Mouse (Mus musculus) CD4-positive, CD25-positive, alpha-beta regulatory T cell, adult 2 months (primary cell): ENCODE measurements around the gene Fam207a.
A peak's percentile ranks its signal among the peaks of the same experiment; 100 is the strongest.

Source experiments
- DNase-seq: peaks from one replicate; pipeline ENCODE4 v3.0.0-alpha.2; 2012; ENCODE audit warnings: low read depth, low spot score

Fam207a gene

DNA sequence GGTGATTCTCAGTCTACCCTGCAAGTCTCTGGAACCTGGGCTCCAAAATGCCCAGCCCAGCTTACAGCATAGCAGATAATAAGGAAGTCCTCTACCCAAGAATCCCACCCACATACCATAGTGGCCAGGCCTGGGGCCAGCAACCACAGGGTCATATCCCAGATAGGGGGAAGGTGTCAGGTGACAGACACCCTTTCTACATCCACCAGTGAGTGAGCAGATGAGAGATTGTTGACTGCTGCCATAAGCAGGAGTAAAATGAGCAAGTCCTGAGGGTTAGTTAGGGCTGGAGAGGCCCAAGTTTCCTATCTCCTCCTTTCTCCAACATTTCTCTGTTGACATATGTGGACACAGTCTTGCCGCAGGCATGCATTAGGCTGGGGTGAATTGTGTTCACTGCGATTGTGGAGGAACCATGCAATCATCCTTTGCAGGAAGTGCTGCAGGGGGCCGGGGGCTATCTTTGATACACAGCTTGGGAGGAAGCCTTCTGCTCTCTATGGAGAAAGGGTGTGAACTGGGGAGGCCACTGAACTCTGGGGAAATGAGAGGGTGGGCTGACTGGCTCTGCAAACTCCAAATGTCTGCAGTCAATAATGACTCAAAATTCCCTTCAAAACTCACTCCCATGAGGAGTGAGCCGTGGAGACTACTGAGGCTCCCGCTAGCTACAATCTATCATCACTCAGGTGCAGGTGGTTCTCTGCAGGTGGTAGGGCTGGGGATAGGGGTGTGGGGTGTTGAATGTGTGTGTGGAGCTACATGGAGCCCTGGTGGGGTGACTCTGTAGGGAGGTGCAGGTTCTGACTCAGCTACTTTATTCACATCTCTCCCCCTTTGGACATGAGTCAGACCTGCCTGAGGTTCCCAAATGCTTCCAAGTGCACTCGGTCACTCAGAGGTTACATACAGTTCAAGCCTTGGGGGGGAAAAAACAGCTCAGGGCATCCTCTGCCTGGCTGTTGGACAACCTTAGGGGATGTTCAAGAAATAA, 15.7 kb upstream of the Fam207a start:
- DNase-seq = peak; percentile 33

DNA sequence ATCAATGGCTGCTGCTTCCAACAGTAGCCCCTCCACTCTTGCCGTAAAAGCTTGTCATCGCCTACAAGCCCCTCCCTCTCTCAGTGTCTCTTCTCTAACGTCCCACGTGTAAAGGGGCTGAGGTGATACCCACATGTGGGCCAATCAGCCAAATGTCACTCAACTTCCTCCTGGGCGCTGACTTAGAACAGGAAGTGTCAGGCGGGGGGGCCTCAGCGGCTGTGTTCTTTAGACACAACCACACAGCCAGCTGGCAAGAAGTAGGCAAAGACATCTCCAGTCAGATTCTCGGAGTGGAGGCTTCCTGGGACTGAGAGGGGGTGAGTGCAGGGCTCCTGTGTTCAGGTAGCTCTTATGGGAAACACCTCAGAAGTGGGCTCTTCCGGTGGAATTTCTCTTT, 14.6 kb upstream of the Fam207a start, which contains the start of gene Itgb2:
Gene Itgb2 (plus strand): TSS at position 113 of the 400 bp plus-strand sequence.
- DNase-seq = peak; percentile 87

DNA sequence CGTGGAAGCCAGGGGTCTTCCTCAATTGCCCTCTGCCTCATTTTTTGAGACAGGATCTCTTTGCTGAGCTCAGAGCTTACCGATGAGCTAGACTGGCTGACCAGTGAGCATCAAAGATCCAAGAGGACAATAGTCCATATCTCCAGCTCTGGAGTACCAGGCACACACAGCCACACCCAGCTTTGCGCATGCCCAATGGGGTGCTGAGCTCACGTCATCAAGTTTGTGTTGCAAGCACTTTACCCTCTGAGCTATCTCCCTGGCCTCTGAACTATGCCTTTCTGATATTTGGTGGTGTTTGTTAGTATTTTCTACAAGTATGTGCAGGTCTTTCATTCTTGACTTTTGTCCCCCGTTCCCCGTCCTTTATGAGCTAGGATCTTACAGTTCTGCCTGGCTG, 13.0 kb upstream of the Fam207a start:
- peak; percentile 67 for DNase-seq

DNA sequence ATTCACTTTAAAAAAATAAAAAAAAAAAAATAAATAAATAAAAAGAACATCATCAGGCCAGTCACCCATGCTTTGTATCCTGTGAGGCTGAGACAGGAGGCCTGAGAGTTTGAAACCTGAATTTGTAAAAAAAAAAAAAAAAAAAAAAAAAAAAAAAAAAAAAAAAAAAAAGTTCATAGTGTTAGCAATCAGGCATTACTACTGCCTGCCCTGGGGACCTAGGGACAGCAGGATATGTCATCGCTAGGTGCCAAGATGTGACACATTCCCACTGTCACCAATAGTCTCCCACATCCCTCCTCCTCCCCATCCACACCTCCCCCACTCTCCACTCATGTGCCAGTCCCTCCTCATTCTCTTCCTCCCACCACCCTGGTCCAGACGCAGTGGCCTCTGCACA, 10.9 kb upstream of the Fam207a start:
- DNase-seq = no peak

DNA sequence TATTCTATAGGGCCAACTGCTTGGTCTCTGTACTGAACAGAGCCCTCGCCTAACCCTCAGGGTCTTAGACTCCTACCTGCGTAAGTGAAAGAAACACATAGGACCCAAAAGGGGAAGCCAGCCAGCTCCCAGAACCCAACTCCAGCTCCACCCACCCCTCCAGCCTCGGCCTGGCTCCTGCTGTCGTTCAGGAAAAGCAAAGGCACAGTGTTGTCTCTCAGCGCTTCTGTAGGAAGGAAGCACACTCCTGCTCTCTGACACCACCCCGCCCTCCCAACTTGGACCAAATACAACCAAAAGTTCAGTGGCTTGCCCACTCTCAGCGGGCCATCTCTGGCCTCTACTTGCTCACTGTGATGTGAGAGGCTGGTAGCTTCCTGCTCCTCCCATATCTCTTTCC, 7.7 kb upstream of the Fam207a start:
- peak; percentile 23 for DNase-seq

DNA sequence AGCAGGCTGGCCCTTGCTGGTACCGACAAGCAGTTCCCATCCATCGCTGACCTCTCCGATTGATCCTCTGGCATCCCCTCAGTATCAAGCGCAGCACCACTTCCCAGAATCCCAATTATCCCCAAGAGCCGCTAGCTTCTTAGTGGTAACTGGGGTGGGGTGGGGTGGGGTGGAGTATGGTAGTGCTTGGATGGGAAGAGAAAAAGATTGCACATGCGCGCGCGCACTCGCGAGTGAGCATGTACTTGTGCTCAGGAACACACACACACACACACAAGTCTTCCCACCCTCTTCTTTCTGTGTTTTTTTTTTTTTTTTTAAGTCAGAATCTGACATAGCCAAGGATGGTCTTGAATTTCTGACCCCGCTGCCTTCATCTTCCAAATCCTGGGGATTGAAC, 7.2 kb upstream of the Fam207a start:
- peak; percentile 57 for DNase-seq

DNA sequence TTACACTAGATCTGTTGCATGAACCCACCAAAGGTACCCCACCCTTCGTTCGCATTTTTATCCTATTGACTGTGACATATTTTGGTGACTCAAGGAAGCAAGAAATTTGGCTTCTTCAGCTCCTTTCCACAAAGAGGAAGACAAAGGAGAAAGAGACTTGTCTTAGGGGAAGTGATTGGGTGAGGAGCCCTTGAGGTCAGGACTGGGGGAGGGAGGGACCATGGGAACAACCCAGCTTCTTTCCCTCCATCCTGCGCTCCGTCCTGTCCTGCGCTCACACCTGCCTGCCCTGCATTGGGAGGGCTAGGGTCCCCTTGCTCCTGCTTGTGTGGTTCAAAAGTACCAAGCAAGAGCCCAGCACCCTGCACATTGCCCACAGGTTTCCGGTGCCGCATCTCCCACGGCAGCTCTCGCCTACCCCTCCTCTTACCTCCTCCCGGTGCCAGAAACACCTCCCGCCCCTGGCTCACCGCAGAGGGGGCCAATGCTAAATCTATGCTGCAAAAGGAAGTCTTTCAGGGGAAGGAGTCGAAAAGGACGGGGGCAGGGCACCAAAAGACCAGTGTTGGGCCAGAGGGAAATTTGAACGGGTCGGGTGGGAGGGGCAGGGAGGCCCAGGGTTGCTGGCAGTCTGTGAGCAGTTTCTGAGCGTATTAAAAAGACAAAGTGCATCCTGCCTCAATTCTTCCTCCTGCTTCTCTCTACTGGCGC, 6.6 kb upstream of the Fam207a start:
- peak; percentile 85 for DNase-seq

DNA sequence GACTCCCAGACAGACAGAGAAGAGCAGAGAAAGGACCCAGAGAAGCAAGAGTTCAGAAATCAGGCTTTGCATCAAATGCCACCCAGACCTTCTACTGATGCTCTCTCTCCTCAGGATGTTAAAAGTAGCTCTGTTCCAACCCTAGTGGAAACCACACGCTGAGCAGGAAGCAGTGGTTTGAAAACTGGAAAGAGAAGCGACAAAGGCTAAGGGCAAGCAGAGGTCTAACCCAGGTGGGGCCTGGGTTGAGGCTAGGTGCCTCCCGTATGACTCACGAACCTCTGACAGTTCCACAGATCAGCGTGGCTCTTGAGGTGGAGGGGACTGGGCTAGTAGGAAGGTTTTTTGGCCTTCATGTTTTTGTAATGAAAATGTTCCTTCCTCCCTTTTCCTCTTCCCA, 4.9 kb upstream of the Fam207a start:
- peak; percentile 77 for DNase-seq

DNA sequence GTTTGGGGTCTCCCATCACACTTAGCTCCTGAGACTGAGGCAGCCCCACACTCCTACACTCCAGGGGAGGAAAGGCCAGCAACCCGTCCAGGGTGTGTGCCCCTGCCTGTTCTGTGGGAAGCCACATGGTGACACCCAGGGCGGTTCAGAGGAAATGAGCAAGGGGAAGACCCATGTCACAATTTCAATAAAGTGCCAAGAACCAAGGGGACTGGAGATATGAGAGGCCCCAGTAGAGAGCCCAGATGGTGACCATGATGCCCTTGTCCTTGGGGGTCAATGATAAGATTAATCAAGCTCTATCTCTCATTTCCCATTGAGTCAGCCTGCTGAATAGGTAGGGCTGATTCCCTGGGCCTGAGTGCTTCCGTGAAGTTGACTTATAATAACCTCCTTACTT, 3.6 kb upstream of the Fam207a start:
- peak; percentile 45 for DNase-seq

DNA sequence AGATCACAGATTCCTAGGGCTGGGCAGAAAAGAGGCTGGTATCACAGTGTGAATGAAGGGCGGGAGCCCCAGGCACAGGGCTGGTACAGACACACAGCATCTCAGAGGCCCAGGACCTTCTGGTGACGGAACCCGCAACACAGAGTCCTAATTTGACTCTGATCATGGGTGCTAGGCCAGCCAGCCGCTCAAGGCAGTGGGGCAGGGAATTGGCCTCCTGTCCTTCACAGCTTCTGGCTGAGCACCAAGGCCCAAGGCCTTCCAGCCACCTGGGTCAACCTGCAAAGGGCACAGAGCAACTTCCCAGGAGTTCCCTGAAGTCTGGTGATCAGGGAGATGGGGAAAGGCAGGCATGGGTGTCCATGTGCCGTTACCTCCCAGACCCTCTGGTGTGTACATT, 2.2 kb upstream of the Fam207a start:
- no peak for DNase-seq

DNA sequence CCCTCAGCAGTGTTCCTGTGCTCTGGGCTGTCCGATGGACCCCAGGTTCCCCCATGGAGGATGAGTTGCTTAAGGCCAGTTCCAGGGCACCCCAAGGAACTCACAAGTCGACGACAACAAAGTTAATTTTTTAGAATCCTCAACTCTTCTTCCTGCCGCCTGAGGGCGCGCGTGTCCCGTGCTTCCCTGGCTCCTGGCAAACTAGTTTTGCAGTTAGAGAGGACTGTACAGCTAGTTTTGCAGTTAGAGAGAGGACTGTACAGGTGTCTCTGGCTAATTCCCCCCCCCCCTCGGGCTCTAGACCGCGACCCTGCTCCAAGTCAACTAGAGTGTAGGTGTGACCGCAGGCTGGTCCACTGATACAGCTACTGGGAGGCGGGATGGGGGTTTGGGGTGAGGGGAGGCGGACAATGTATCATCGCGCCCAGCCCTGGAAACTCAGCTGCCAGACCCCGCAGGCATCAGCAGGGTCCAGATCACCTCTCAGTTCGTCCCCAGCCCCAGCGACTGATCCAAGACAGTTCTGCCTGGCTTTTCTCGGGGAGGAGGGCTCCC, 1.6 kb upstream of the Fam207a start:
- peak; percentile 93 for DNase-seq

DNA sequence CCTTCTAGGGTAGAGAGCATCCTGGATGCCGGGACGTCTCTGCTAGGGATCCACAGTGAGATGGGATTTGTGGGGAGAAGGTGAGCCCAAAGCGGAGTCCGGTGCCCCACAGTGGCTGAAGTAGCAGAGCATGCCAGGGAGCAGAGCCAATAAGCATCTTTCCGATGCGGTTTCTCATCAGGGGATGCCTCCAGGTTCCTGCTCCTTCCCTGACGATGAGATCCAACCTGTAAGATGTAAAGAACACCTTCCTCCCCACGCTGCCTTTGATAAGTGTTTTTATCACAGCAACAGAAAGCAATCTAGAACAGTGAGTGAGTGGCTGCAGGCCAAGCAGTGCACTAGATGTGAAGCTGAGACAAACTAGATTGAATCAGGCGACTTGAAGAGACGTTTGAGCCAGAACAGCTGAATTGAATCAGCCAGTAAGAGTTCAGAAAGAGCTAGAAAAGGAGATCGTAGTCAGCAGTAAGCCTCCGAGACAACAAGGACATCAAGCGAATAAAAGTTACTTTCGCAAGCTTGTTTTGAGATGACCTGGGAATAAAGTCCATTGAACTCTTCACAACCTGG, 880 bp upstream of the Fam207a start:
- DNase-seq = peak; percentile 37

DNA sequence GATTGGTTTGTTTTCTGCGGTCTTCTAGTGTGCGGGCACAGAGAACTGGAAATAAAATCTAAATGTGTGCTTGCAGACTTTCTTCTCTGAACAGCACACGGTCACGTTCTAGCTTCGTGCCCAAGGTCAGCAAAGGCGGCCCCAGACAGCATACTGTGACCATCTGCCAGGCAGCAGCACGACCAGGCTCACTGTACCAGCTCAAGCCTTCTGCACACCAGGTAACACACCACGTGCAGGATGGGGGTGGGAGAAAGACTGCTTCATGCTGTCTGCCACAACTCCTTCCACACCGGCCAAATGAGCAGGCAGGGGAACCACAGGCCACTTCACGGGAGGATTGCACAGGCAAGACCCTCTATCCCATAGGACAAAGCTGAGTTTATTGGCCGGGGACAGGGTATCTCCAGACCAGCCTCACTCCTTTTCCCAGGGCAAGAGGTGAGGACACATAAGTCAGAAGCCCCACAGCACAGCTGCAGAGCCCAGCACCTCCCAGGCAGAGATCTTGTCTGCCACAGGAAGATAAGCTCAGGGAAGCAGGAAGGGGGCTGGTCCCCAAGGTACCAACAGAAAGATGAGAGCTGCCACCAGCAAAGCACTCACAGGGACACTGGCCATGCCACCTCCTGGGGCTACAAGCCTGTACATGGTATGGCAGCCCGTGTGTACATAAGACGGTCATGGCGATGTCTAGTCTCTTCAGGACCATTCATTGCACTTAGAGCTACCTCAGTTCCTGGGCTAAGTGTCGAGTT, 5.2 kb downstream of the Fam207a start:
- no peak for DNase-seq

DNA sequence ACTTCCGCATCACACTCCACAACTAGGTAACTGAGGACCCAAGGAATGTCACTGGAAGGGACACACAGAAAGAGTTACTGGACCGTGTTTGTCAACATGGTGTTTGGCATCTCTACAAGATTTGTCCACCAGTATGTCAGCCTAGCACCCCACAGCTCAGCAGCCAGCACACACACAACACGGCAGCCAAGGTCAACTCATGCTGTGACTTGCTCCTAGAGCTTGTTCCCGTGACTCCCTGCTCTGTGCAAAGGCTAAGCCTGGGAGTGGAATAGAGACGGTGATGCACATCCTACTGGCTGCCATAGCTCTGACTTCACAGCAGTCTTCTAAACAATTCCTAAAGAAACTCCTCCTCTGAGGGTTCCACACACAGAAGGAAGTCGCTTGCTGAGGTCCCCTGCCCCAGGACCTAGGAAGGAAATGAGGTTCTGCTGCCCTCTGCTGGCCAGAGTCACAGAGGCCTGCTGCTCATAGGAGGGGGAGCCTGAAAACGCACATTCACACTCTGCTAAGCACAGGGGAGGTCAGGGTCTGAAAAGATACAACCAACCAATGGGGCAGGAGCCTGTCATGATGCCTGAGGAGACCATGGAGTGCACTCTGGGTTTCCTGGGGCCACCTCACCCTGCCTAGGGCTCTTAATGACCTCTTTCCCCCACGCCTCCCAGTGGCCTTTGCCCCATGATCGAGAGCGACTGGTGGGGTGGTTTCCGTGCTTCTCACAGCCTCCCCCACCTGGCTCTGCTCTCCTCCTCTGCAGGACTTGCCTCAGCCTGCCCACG, 6.0 kb downstream of the Fam207a start:
- DNase-seq = peak; percentile 90

DNA sequence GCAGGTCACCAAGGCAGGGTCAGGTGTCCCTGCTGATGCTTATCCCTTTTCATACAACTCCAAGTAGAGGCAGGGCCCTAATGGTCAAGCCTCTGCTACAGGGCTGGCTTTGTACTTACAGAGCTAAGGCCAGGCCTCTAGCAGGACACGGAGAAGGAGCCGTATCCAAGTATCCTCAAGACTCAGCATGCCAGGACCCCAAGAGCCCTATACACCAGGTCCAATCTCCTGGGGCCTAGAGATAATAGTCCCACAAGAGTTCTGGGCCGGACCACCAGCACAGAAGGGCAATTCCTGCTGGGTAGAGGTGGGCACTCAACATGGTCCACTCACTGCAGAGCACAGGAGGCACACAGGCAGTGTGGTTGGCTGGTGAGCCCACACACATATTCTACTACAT, 6.8 kb downstream of the Fam207a start:
- DNase-seq = no peak

DNA sequence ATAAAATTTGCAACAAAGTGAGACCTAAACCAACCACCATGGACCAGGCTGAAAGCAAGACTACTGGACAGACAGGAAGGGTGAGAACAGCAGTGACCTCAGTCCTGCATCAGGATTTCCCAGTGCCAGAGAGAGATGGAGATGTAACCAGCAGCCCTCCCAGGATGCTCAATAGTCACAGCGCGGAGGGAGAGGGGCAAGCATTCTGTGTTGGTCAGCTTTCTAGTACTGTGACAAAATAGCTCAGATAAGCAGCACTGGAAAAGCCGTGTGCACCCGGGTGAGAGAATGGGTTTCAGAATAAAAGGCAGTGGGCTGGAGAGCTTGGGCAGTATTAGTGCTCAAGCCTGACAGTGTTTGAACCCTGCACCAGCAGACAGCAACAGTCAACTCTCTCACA, 7.8 kb downstream of the Fam207a start:
- DNase-seq = no peak

DNA sequence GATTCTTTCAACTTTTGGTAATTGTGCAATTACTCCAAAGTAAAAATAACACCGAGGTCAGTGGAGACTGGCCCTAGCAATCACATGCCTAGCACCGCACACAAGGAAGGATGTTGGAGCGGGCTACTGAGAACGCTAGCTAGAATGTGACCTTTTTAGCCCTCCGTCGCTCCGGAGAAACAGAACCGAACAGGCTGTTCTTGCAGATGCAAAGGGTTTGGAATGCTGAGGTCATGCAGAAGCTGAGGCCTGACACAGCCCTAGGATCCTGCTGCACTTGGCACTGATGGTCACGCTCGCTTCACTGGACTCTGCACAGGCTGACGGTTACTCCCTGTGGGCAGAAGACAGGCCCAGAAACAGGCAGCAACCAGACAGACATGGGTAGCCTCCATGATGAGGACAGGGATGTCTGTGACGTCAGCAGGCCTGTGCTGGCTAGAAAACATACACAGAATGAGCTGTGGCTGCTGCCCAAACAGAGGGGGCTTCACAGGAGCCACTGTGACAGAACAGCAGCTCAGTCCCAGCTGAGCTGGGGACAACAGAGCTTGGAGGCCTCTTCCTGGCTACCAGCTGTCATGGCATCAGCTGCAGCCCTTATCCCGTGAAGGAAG, 8.5 kb downstream of the Fam207a start:
- no peak for DNase-seq

DNA sequence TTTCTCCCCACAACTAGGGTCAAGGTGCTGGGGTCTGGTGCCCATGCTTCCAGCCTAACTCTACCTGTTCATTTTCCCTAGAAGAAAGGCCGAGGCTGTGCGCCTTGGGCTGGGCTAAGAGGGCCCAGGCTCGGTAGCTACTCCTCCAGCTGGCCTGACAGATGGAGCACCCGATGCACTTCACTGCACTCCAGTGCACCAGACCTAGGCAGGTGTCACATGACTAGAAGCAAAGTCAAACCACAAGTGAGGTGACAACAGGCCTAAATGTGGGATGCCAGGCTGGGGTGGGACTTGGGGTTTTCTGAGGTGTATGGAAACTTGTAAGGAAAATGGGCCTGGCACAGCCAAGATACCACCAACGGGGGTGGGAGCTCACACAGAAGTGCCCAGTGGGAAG, 9.1 kb downstream of the Fam207a start:
- DNase-seq = no peak

DNA sequence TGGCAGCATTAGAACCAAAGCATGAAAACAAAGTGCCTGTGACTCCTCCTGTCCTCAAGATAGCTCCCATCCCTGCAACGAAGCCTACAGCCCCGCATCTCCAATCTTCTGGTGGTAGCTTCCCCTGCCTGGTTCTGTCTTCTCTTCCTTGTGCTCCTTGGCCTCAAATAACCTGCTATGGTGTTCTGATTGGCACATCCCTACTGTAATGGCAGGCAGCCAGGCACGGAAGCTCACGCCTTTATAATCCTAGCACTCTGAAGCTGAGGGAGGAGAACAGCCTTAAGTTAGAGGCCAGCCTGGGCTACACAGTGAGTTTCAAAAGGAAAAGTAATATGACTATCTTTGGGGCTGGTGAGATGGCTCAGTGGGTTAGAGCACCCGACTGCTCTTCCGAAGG, 11.4 kb downstream of the Fam207a start:
- no peak for DNase-seq
